Mouse (Mus musculus) hindbrain, embryonic 13.5 days (tissue): ENCODE data around the gene Glo1. TPM values are rescaled to one million over a fixed set of nuclear protein-coding genes. Genes with fewer than 3 reads are reported as not detected.
A peak's percentile ranks its signal among the peaks of the same experiment; 100 is the strongest.
"Not testable (repeated sequence)": the region's sequence is repeated elsewhere in the genome, so short reads cannot be mapped to it uniquely, and the experiment has no call there.

Experiments used
- ATAC-seq: fragments of 200-750 bp; cut with Nextera tagmentation; 2 replicates; pipeline ENCODE4 v1.8.0; 2017; ENCODE audit warnings: moderate TSS enrichment; ENCODE audit not compliant: low FRiP score
- H3K27ac ChIP-seq: fragments of 300-500 bp; sonication (generic); 2 replicates; pipeline ENCODE4 v1.5.1; 2015; ENCODE audit warnings: inconsistent platforms, mild to moderate bottlenecking, moderate library complexity
- H3K27me3 ChIP-seq: fragments of 300-500 bp; sonication (generic); 2 replicates; pipeline ENCODE4 v1.6.1; 2015; ENCODE audit warnings: mild to moderate bottlenecking, inconsistent platforms
- H3K36me3 ChIP-seq: fragments of 300-500 bp; sonication (generic); 2 replicates; pipeline ENCODE4 v1.6.1; 2015; ENCODE audit warnings: mild to moderate bottlenecking, inconsistent platforms
- H3K4me1 ChIP-seq: fragments of 300-500 bp; sonication (generic); replicated peaks from 2 replicates; pipeline ENCODE4 v1.6.1; 2015; ENCODE audit warnings: inconsistent platforms
- H3K4me2 ChIP-seq: fragments of 300-500 bp; sonication (generic); 2 replicates; pipeline ENCODE4 v1.6.1; 2015; ENCODE audit warnings: inconsistent platforms, mild to moderate bottlenecking, moderate library complexity
- H3K4me3 ChIP-seq: fragments of 300-500 bp; sonication (generic); 2 replicates; pipeline ENCODE4 v1.5.1; 2015; ENCODE audit warnings: mild to moderate bottlenecking, inconsistent platforms
- H3K9ac ChIP-seq: fragments of 300-500 bp; sonication (generic); 2 replicates; pipeline ENCODE4 v1.6.1; 2015; ENCODE audit warnings: mild to moderate bottlenecking, inconsistent platforms
- H3K9me3 ChIP-seq: fragments of 300-500 bp; sonication (generic); 2 replicates; pipeline ENCODE4 v1.6.1; 2016; ENCODE audit warnings: inconsistent platforms
- WGBS: fragments of 180-500 bp; shearing (Covaris S2); methylation state at CpG from one replicate; pipeline ENCODE4 v1.1.7; 2015; 5-methylcytosine and 5-hydroxymethylcytosine counted together
- polyA plus RNA-seq: library from polyadenylated mRNA; unstranded; fragments of >200 nt; fragmentation: Nextera tagmentation; extraction: Ambion mirVana; gene quantifications from 2 replicates; pipeline ENCODE4 v1.2.1, GENCODE M21; 2015

Gene Glo1
- polyA plus RNA-seq, 1 experiment from 2014 or later, result 172 TPM

GRCm38 (mm10) chr17:30638996-30639395 is 12.3 kb upstream of the Glo1 start:
- 65% methylated on average over 2 of the region's 2 CpGs for WGBS

GRCm38 (mm10) chr17:30637714-30638113 is 11.0 kb upstream of the Glo1 start:
- Histone ChIP-seq H3K27me3 (no peaks in the 10 kb centered on the region), H3K4me3 (no peak overlapping the region), H3K9me3 (no peaks in the 10 kb centered on the region), H3K4me1 (no peaks in the 10 kb centered on the region), H3K9ac (no peak overlapping the region), H3K27ac (no peak overlapping the region), H3K36me3 (no peaks in the 10 kb centered on the region), H3K4me2 (no peak overlapping the region)
- 83% methylated on average over 1 of the region's 1 CpGs for WGBS
- no peak for ATAC-seq

More at GRCm38 (mm10) chr17:30638996-30639395, 12.3 kb upstream of the Glo1 start:
- Histone ChIP-seq H3K4me2 (no peak overlapping the region), H3K4me3 (no peak overlapping the region), H3K27me3 (no peaks in the 10 kb centered on the region), H3K9ac (no peak overlapping the region), H3K36me3 (no peaks in the 10 kb centered on the region), H3K4me1 (no peaks in the 10 kb centered on the region), H3K27ac (no peak overlapping the region), H3K9me3 (no peaks in the 10 kb centered on the region)
- no peak for ATAC-seq

GRCm38 (mm10) chr17:30635367-30635766 is 8.7 kb upstream of the Glo1 start:
- Histone ChIP-seq H3K27me3 (no peaks in the 10 kb centered on the region), H3K9ac (no peak overlapping the region), H3K4me3 (no peak overlapping the region), H3K36me3 (no peaks in the 10 kb centered on the region), H3K27ac (no peak overlapping the region), H3K9me3 (no peaks in the 10 kb centered on the region), H3K4me1 (no peaks in the 10 kb centered on the region), H3K4me2 (peak overlapping the region; percentile 15)
- 22% methylated on average over 17 of the region's 17 CpGs for WGBS
- no peak for ATAC-seq

- not testable (repeated sequence) for ATAC-seq, H3K27me3 ChIP-seq, H3K9ac ChIP-seq, H3K36me3 ChIP-seq, H3K27ac ChIP-seq, H3K4me3 ChIP-seq, H3K9me3 ChIP-seq, H3K4me1 ChIP-seq, H3K4me2 ChIP-seq
- WGBS, result no CpG with 5 or more reads among the region's 20 CpGs
Observed at GRCm38 (mm10) chr17:30624132-30624531, 2.5 kb downstream of the Glo1 start, which contains the start of gene Dnah8. Dnah8 (plus strand) TSS chr17:30624354.

GRCm38 (mm10) chr17:30623200-30623599 is 3.5 kb downstream of the Glo1 start:
- Histone ChIP-seq H3K4me3 (no peak overlapping the region), H3K4me1 (no peaks in the 10 kb centered on the region), H3K9me3 (no peaks in the 10 kb centered on the region), H3K36me3 (no peaks in the 10 kb centered on the region), H3K4me2 (no peak overlapping the region), H3K27ac (no peak overlapping the region), H3K9ac (no peak overlapping the region), H3K27me3 (no peaks in the 10 kb centered on the region)
- ATAC-seq, result no peak
- 84% methylated on average over 3 of the region's 3 CpGs for WGBS

GRCm38 (mm10) chr17:30621450-30621849 is 5.2 kb downstream of the Glo1 start:
- no peak for ATAC-seq
- 73% methylated on average over 4 of the region's 4 CpGs for WGBS
- H3K36me3 ChIP-seq, result no peaks in the 10 kb centered on the region
- no peak overlapping the region for H3K4me3 ChIP-seq
- no peaks in the 10 kb centered on the region for H3K27me3 ChIP-seq
- H3K27ac ChIP-seq, result no peak overlapping the region
- H3K9ac ChIP-seq, result no peak overlapping the region
- H3K4me1 ChIP-seq, result no peaks in the 10 kb centered on the region
- no peak overlapping the region for H3K4me2 ChIP-seq
- no peaks in the 10 kb centered on the region for H3K9me3 ChIP-seq

GRCm38 (mm10) chr17:30620548-30620947 is 6.1 kb downstream of the Glo1 start:
- Histone ChIP-seq H3K9ac (no peak overlapping the region), H3K4me3 (no peak overlapping the region), H3K27me3 (no peaks in the 10 kb centered on the region), H3K9me3 (no peaks in the 10 kb centered on the region), H3K4me1 (no peaks in the 10 kb centered on the region), H3K4me2 (no peak overlapping the region), H3K27ac (no peak overlapping the region), H3K36me3 (no peaks in the 10 kb centered on the region)
- WGBS, result 75% methylated on average over 2 of the region's 2 CpGs
- no peak for ATAC-seq

- Histone ChIP-seq H3K4me3 (no peak overlapping the region), H3K4me1 (no peaks in the 10 kb centered on the region), H3K9ac (no peak overlapping the region), H3K36me3 (no peaks in the 10 kb centered on the region), H3K27ac (no peak overlapping the region), H3K9me3 (no peaks in the 10 kb centered on the region), H3K27me3 (no peaks in the 10 kb centered on the region), H3K4me2 (no peak overlapping the region)
- no peak for ATAC-seq
- 40% methylated on average over 2 of the region's 2 CpGs for WGBS
Observed at GRCm38 (mm10) chr17:30619153-30619552, 7.5 kb downstream of the Glo1 start.

GRCm38 (mm10) chr17:30618136-30618891 is 8.4 kb downstream of the Glo1 start:
- H3K27ac ChIP-seq, result no peak overlapping the region
- no peaks in the 10 kb centered on the region for H3K27me3 ChIP-seq
- no peaks in the 10 kb centered on the region for H3K4me1 ChIP-seq
- 87% methylated on average over 3 of the region's 3 CpGs for WGBS
- no peaks in the 10 kb centered on the region for H3K36me3 ChIP-seq
- H3K9ac ChIP-seq, result no peak overlapping the region
- H3K4me3 ChIP-seq, result no peak overlapping the region
- no peak for ATAC-seq
- no peak overlapping the region for H3K4me2 ChIP-seq
- no peaks in the 10 kb centered on the region for H3K9me3 ChIP-seq

- Histone ChIP-seq H3K27ac (no peak overlapping the region), H3K27me3 (no peaks in the 10 kb centered on the region), H3K4me2 (no peak overlapping the region), H3K9ac (no peak overlapping the region), H3K9me3 (no peaks in the 10 kb centered on the region), H3K4me1 (peaks cover 9% of the 10 kb centered on the region), H3K4me3 (no peak overlapping the region), H3K36me3 (no peaks in the 10 kb centered on the region)
- WGBS, result 92% methylated on average over 5 of the region's 5 CpGs
- no peak for ATAC-seq
Observed at GRCm38 (mm10) chr17:30616203-30616602, 10.5 kb downstream of the Glo1 start.

- Histone ChIP-seq H3K9me3 (no peaks in the 10 kb centered on the region), H3K27ac (no peak overlapping the region), H3K9ac (no peak overlapping the region), H3K36me3 (no peaks in the 10 kb centered on the region), H3K27me3 (no peaks in the 10 kb centered on the region), H3K4me2 (no peak overlapping the region), H3K4me3 (no peak overlapping the region), H3K4me1 (peaks cover 23% of the 10 kb centered on the region)
- ATAC-seq, result no peak
Observed at GRCm38 (mm10) chr17:30613350-30613749, 13.3 kb downstream of the Glo1 start.

- Histone ChIP-seq H3K9me3 (no peaks in the 10 kb centered on the region), H3K27ac (peak overlapping the region; percentile 87), H3K4me3 (peak overlapping the region; percentile 70), H3K9ac (peak overlapping the region; percentile 81), H3K4me1 (peaks cover 34% of the 10 kb centered on the region), H3K4me2 (peak overlapping the region; percentile 68), H3K36me3 (no peaks in the 10 kb centered on the region), H3K27me3 (no peaks in the 10 kb centered on the region)
- ATAC-seq, result peak; percentile 100
- WGBS, result under 1% methylated on average over 34 of the region's 34 CpGs
Observed at GRCm38 (mm10) chr17:30612075-30612859, 14.4 kb downstream of the Glo1 start.
